Mouse (Mus musculus) stomach, postnatal 0 days (tissue): ENCODE results near the gene Kif26a.
A peak's percentile ranks its signal among the peaks of the same experiment; 100 is the strongest.

Source experiments
- CTCF ChIP-seq: IDR thresholded peaks from 2 replicates; pipeline ENCODE4 v1.5.1; 2016; ENCODE audit warnings: antibody characterized with exemption, low read depth, mild to moderate bottlenecking, moderate library complexity
- EP300 ChIP-seq: optimal IDR thresholded peaks from 2 replicates; pipeline ENCODE3; 2016; ENCODE audit warnings: antibody characterized with exemption

DNA sequence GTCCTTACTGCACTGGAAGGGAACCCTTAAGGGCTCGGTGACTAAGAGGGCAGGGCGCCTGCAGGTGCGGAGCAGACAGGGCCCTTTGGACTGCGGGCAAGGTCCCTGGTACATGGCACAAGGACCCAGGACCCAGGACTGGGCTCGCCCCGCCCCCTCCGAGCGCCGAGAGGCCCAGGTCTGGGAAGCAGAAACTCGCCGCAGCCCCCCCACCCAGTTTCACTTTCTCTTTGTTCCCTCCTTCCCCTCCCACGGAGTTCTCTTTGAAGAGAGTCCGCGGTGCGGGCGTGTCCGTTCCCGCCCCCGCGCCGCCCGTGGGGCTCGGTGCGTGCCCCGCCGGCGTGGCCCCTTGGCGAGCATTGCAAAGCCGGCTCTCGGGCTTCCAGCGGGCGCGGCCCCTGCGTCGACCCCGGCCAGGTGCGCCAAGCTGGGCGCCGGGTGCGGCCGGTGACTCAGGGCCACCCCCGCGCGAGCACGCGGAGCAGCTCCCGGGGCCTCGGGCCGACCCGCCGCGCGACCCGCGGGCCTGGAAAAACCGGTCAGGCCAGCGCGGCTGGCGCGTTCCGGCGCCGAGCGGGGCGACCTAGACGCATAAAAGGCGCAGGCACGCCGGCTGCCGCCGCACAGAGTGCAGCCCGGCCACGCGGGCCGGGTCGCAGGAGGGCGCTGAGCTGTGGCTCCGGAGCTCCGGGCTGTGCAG, 15.7 kb upstream of the Kif26a start:
- peak; percentile 14; the same call in 1 of the 2 replicates for TF ChIP-seq CTCF
- TF ChIP-seq EP300: no peak
